Mouse (Mus musculus) MEL (cell line): ENCODE data around the gene Mrpl30.

ENCODE experiments used
- CTCF ChIP-seq, 3 experiments: IDR thresholded peaks in 2 of 3; conservative IDR thresholded peaks in 1 of 3; 2 replicates each; pipeline ENCODE4 v1.5.1; 2011 to 2012; ENCODE audit warnings: low read length in 3 of 3, low read depth in 2 of 3, mild to moderate bottlenecking in 2 of 3, improper control_type of control experiment in 1 of 3, inconsistent platforms in 1 of 3, mixed read lengths in 1 of 3, moderate library complexity in 1 of 3; ENCODE audit not compliant: control insufficient read depth in 1 of 3, insufficient read depth in 1 of 3, poor library complexity in 1 of 3, severe bottlenecking in 1 of 3
- E2F4 ChIP-seq: IDR thresholded peaks from 2 replicates; pipeline ENCODE4 v1.6.1; 2011; ENCODE audit warnings: low read depth, low read length, improper control_type of control experiment, borderline replicate concordance
- ELF1 ChIP-seq: IDR thresholded peaks from 2 replicates; pipeline ENCODE4 v1.6.1; 2014; ENCODE audit warnings: low read depth, mild to moderate bottlenecking, inconsistent platforms, low read length, improper control_type of control experiment, moderate library complexity
- POLR2A ChIP-seq, 2 experiments: IDR thresholded peaks; 2 replicates each; pipeline ENCODE4 v1.6.1; 2011 to 2012; ENCODE audit warnings: low read length in 2 of 2, mild to moderate bottlenecking in 2 of 2, control low read depth in 1 of 2, improper control_type of control experiment in 1 of 2, low read depth in 1 of 2, moderate library complexity in 1 of 2; ENCODE audit not compliant: control insufficient read depth in 1 of 2, insufficient read depth in 1 of 2, poor library complexity in 1 of 2
- SMC3 ChIP-seq: IDR thresholded peaks from 2 replicates; pipeline ENCODE4 v1.6.1; 2011; ENCODE audit warnings: low read depth, low read length, improper control_type of control experiment
- TBP ChIP-seq: IDR thresholded peaks from 2 replicates; pipeline ENCODE4 v1.8.0; 2011; ENCODE audit warnings: low read depth, low read length, improper control_type of control experiment
- ZC3H11A ChIP-seq: IDR thresholded peaks from 2 replicates; pipeline ENCODE4 v1.6.1; 2012; ENCODE audit warnings: low read depth, mild to moderate bottlenecking, inconsistent platforms, low read length, improper control_type of control experiment

GRCm38 (mm10) chr1:37891400-37891799 lies 1.1 kb downstream of the Mrpl30 start:
- no peak for TF ChIP-seq POLR2A (IDR thresholded peaks at IDR 0.05; ENCODE audit: control insufficient read depth in 1 of 2, insufficient read depth in 1 of 2, low read depth in 1 of 2, low read length in 2 of 2, poor library complexity in 1 of 2)
- no peak for TF ChIP-seq E2F4
- peak; percentile 26; the same call in 1 of the 2 replicates for TF ChIP-seq SMC3
- no peak for TF ChIP-seq ZC3H11A
- TF ChIP-seq TBP, result no peak
- TF ChIP-seq CTCF (IDR thresholded peaks at IDR 0.05 in 2 of 3, conservative IDR thresholded peaks at IDR 0.05 in 1 of 3; ENCODE audit: control insufficient read depth in 1 of 3, insufficient read depth in 1 of 3, low read depth in 2 of 3, low read length in 3 of 3, poor library complexity in 1 of 3, severe bottlenecking in 1 of 3), result peak in 2 of 3 experiments; percentile 29 to 56; a peak in 4 of 6 replicates
- TF ChIP-seq ELF1, result no peak
